Mouse (Mus musculus) hindbrain, postnatal 0 days (tissue): Measurements from ENCODE around the gene Vmn1r91. TPM values are rescaled to one million over a fixed set of nuclear protein-coding genes. Genes with fewer than 3 reads are reported as not detected.
A peak's percentile ranks its signal among the peaks of the same experiment; 100 is the strongest.
"Not testable (repeated sequence)": the region's sequence is repeated elsewhere in the genome, so short reads cannot be mapped to it uniquely, and the experiment has no call there.

Source experiments
- ATAC-seq: fragments of 200-750 bp; cut with Nextera tagmentation; 2 replicates; pipeline ENCODE4 v1.8.0; 2017; ENCODE audit warnings: mild to moderate bottlenecking, moderate TSS enrichment, moderate library complexity
- DNase-seq: peaks from one replicate; pipeline ENCODE4 v3.0.0-alpha.2; 2015; ENCODE audit warnings: low spot score
- H3K27ac ChIP-seq: fragments of 300-500 bp; sonication (generic); 2 replicates; pipeline ENCODE4 v1.5.1; 2014; ENCODE audit warnings: mild to moderate bottlenecking
- H3K27me3 ChIP-seq: fragments of 300-500 bp; sonication (generic); 2 replicates; pipeline ENCODE4 v1.6.1; 2014; ENCODE audit warnings: low read length, mixed read lengths; ENCODE audit not compliant: insufficient read depth
- H3K36me3 ChIP-seq: fragments of 300-500 bp; sonication (generic); 2 replicates; pipeline ENCODE4 v1.6.1; 2014; ENCODE audit warnings: low read length, mixed read lengths; ENCODE audit not compliant: insufficient read depth
- H3K4me1 ChIP-seq: fragments of 300-500 bp; sonication (generic); 2 replicates; pipeline ENCODE4 v1.6.1; 2014; ENCODE audit warnings: antibody characterized with exemption, low read length, mixed read lengths; ENCODE audit not compliant: insufficient read depth
- H3K4me2 ChIP-seq: fragments of 300-500 bp; sonication (generic); 2 replicates; pipeline ENCODE4 v1.6.1; 2014; ENCODE audit warnings: low read depth, mild to moderate bottlenecking, low read length, moderate library complexity, mixed read lengths
- H3K4me3 ChIP-seq: fragments of 300-500 bp; sonication (generic); 2 replicates; pipeline ENCODE4 v1.5.1; 2014; ENCODE audit warnings: low read length
- H3K9ac ChIP-seq: fragments of 300-500 bp; sonication (generic); replicated peaks from 2 replicates; pipeline ENCODE4 v1.6.1; 2014; ENCODE audit warnings: mild to moderate bottlenecking, low read length, moderate library complexity, mixed read lengths
- H3K9me3 ChIP-seq: fragments of 300-500 bp; sonication (generic); 2 replicates; pipeline ENCODE4 v1.6.1; 2016; ENCODE audit warnings: low read length, mixed read lengths
- WGBS: fragments of 180-500 bp; shearing (Covaris S2); extraction: QIAGEN DNeasy Blood & Tissue Kit; methylation state at CpG from one replicate; pipeline ENCODE4 v1.1.7; 2014; 5-methylcytosine and 5-hydroxymethylcytosine counted together
- polyA plus RNA-seq: library from polyadenylated mRNA; unstranded; fragments of >200 nt; fragmentation: Nextera tagmentation; extraction: Ambion mirVana; gene quantifications from 2 replicates; pipeline ENCODE4 v1.2.1, GENCODE M21; 2015
- total RNA-seq: library from RNA; depleted of rRNA; stranded (reverse); fragments of >200 nt; gene quantifications from 2 replicates; pipeline ENCODE4 v1.2.3, GENCODE M21; 2014; rRNA removed

The Vmn1r91 gene
- total RNA-seq (not detected in 2 replicates), polyA plus RNA-seq (not detected in 2 replicates)

- H3K9ac ChIP-seq, H3K4me1 ChIP-seq, H3K4me2 ChIP-seq, H3K36me3 ChIP-seq, ATAC-seq, H3K27me3 ChIP-seq, H3K9me3 ChIP-seq, H3K27ac ChIP-seq, DNase-seq, H3K4me3 ChIP-seq: not testable (repeated sequence)
- 86% methylated on average over 5 of the region's 5 CpGs for WGBS
Observed at GRCm38 (mm10) chr7:20099380-20099779, at the start of gene Vmn1r91. Gene Vmn1r91 (plus strand): TSS chr7:20099680.

GRCm38 (mm10) chr7:20064100-20064499, 35.4 kb upstream of the Vmn1r91 start:
- not testable (repeated sequence) for H3K4me3 ChIP-seq, H3K4me1 ChIP-seq, H3K36me3 ChIP-seq, H3K27ac ChIP-seq, H3K9ac ChIP-seq, ATAC-seq, H3K9me3 ChIP-seq, H3K4me2 ChIP-seq, H3K27me3 ChIP-seq
- peak; percentile 0 for DNase-seq
- 68% methylated on average over 4 of the region's 4 CpGs for WGBS

GRCm38 (mm10) chr7:20078118-20078517, 21.4 kb upstream of the Vmn1r91 start:
- not testable (repeated sequence) for H3K27ac ChIP-seq

GRCm38 (mm10) chr7:20122479-20122878, 23.0 kb downstream of the Vmn1r91 start, which contains the start of gene Gm16442:
Gene Gm16442 (minus strand): TSS chr7:20122579.
- no CpG with 5 or more reads among the region's 2 CpGs for WGBS

More at GRCm38 (mm10) chr7:20078118-20078517, 21.4 kb upstream of the Vmn1r91 start:
- H3K27me3 ChIP-seq, ATAC-seq, DNase-seq, H3K9me3 ChIP-seq, H3K9ac ChIP-seq, H3K4me2 ChIP-seq, H3K4me1 ChIP-seq, H3K4me3 ChIP-seq, H3K36me3 ChIP-seq: not testable (repeated sequence)
- WGBS: 65% methylated on average over 18 of the region's 18 CpGs

GRCm38 (mm10) chr7:20138988-20139387, 39.5 kb downstream of the Vmn1r91 start, which contains the start of gene Vmn1r93:
Gene Vmn1r93 (minus strand): TSS chr7:20139088.
- H3K4me2 ChIP-seq, H3K4me1 ChIP-seq, H3K9me3 ChIP-seq, DNase-seq, H3K27me3 ChIP-seq, H3K4me3 ChIP-seq, H3K27ac ChIP-seq, H3K9ac ChIP-seq, ATAC-seq, H3K36me3 ChIP-seq: not testable (repeated sequence)
- WGBS: no CpG with 5 or more reads among the region's 5 CpGs

More at GRCm38 (mm10) chr7:20122479-20122878, 23.0 kb downstream of the Vmn1r91 start, which contains the start of gene Gm16442:
- not testable (repeated sequence) for H3K4me1 ChIP-seq, H3K27ac ChIP-seq, DNase-seq, H3K27me3 ChIP-seq, H3K4me2 ChIP-seq, H3K36me3 ChIP-seq, ATAC-seq, H3K9ac ChIP-seq, H3K9me3 ChIP-seq, H3K4me3 ChIP-seq

Other genes with a start within 250 kb of the Vmn1r91 start
- 41.5 and 53.7 TPM in 2 replicates for gene Gm19345, start 247.7 kb upstream of the Vmn1r91 start, total RNA-seq
- gene Gm19345, start 247.7 kb upstream of the Vmn1r91 start, polyA plus RNA-seq: 14.6 and 16.1 TPM in 2 replicates
- gene Ceacam16, start 238.4 kb upstream of the Vmn1r91 start, total RNA-seq: not detected in 2 replicates
- 0.86 and 0.89 TPM in 2 replicates for gene Ceacam16, start 238.4 kb upstream of the Vmn1r91 start, polyA plus RNA-seq
- not detected in 2 replicates for gene Ceacam19, start 211.7 kb upstream of the Vmn1r91 start, total RNA-seq
- not detected in 2 replicates for gene Ceacam19, start 211.7 kb upstream of the Vmn1r91 start, polyA plus RNA-seq
- gene Pvr, start 178.5 kb upstream of the Vmn1r91 start, total RNA-seq: 9.2 and 11.7 TPM in 2 replicates
- 6.1 and 7.0 TPM in 2 replicates for gene Pvr, start 178.5 kb upstream of the Vmn1r91 start, polyA plus RNA-seq
- not detected in 2 replicates for gene Igsf23, start 148.9 kb upstream of the Vmn1r91 start, total RNA-seq
- gene Igsf23, start 148.9 kb upstream of the Vmn1r91 start, polyA plus RNA-seq: not detected in 2 replicates
- gene Ceacam20, start 134.3 kb upstream of the Vmn1r91 start, total RNA-seq: not detected in 2 replicates
- gene Ceacam20, start 134.3 kb upstream of the Vmn1r91 start, polyA plus RNA-seq: not detected in 2 replicates
- not detected in 2 replicates for gene Nlrp9b, start 108.2 kb upstream of the Vmn1r91 start, total RNA-seq
- not detected in 2 replicates for gene Nlrp9b, start 108.2 kb upstream of the Vmn1r91 start, polyA plus RNA-seq
- not detected in 2 replicates for gene Gm16442, start 22.9 kb downstream of the Vmn1r91 start, total RNA-seq
- not detected in 2 replicates for gene Gm16442, start 22.9 kb downstream of the Vmn1r91 start, polyA plus RNA-seq
- gene Vmn1r93, start 39.4 kb downstream of the Vmn1r91 start, total RNA-seq: not detected in 2 replicates
- not detected in 2 replicates for gene Vmn1r93, start 39.4 kb downstream of the Vmn1r91 start, polyA plus RNA-seq
- not detected in 2 replicates for gene Vmn1r94, start 68.7 kb downstream of the Vmn1r91 start, total RNA-seq
- not detected in 2 replicates for gene Vmn1r94, start 68.7 kb downstream of the Vmn1r91 start, polyA plus RNA-seq
- not detected in 2 replicates for gene Vmn1r95, start 94.0 kb downstream of the Vmn1r91 start, total RNA-seq
- not detected in 2 replicates for gene Vmn1r95, start 94.0 kb downstream of the Vmn1r91 start, polyA plus RNA-seq
- gene Gm6164, start 105.9 kb downstream of the Vmn1r91 start, total RNA-seq: not detected in 2 replicates
- gene Gm6164, start 105.9 kb downstream of the Vmn1r91 start, polyA plus RNA-seq: not detected in 2 replicates
- gene Gm4498, start 134.1 kb downstream of the Vmn1r91 start, total RNA-seq: not detected in 2 replicates
- gene Gm4498, start 134.1 kb downstream of the Vmn1r91 start, polyA plus RNA-seq: not detected in 2 replicates
- not detected in 2 replicates for gene Gm5890, start 163.2 kb downstream of the Vmn1r91 start, total RNA-seq
- gene Gm5890, start 163.2 kb downstream of the Vmn1r91 start, polyA plus RNA-seq: not detected in 2 replicates
- not detected in 2 replicates for gene Gm4133, start 234.4 kb downstream of the Vmn1r91 start, total RNA-seq
- not detected in 2 replicates for gene Gm4133, start 234.4 kb downstream of the Vmn1r91 start, polyA plus RNA-seq